Mouse (Mus musculus) myocyte (in vitro differentiated cells): ENCODE results near the gene Hs6st3.

Source experiments
- CEBPB ChIP-seq: IDR thresholded peaks from 2 replicates; pipeline ENCODE4 v1.6.1; 2011; ENCODE audit warnings: mild to moderate bottlenecking, moderate library complexity; ENCODE audit not compliant: poor library complexity, insufficient read depth, severe bottlenecking
- E2F4 ChIP-seq: IDR thresholded peaks from one replicate; pipeline ENCODE4 v1.6.1; 2011; ENCODE audit warnings: mild to moderate bottlenecking, control low read depth, moderate library complexity; ENCODE audit not compliant: insufficient read depth
- MAX ChIP-seq: IDR thresholded peaks from one replicate; pipeline ENCODE4 v1.6.1; 2011; ENCODE audit warnings: low read depth, mild to moderate bottlenecking, control low read depth
- MYOD1 ChIP-seq, 3 experiments: IDR thresholded peaks; one replicate each; pipeline ENCODE4 v1.6.1; 2011; ENCODE audit warnings: control low read depth in 2 of 3, low read depth in 2 of 3, mild to moderate bottlenecking in 2 of 3, moderate library complexity in 1 of 3; ENCODE audit not compliant: insufficient read length in 2 of 3, control insufficient read depth in 1 of 3
- MYOG ChIP-seq, 3 experiments: IDR thresholded peaks; one replicate each; pipeline ENCODE4 v1.6.1; 2011; ENCODE audit warnings: control low read depth in 2 of 3, low read depth in 2 of 3, mild to moderate bottlenecking in 2 of 3; ENCODE audit not compliant: insufficient read length in 2 of 3, control insufficient read depth in 1 of 3, insufficient read depth in 1 of 3
- POLR2A ChIP-seq: IDR thresholded peaks from one replicate; pipeline ENCODE4 v1.6.1; 2011; ENCODE audit warnings: low read depth, mild to moderate bottlenecking, control low read depth, moderate library complexity; ENCODE audit not compliant: insufficient read length
- POLR2AphosphoS2 ChIP-seq: IDR thresholded peaks from one replicate; pipeline ENCODE4 v1.6.1; 2011; ENCODE audit warnings: low read depth, control low read depth; ENCODE audit not compliant: insufficient read length
- REST ChIP-seq: IDR thresholded peaks from one replicate; pipeline ENCODE4 v1.6.1; 2011; ENCODE audit warnings: mild to moderate bottlenecking, control low read depth, moderate library complexity; ENCODE audit not compliant: insufficient read depth, insufficient read length
- SRF ChIP-seq: IDR thresholded peaks from one replicate; pipeline ENCODE4 v1.6.1; 2011; ENCODE audit warnings: low read depth; ENCODE audit not compliant: control insufficient read depth, insufficient read length
- TCF12 ChIP-seq: IDR thresholded peaks from one replicate; pipeline ENCODE4 v1.6.1; 2011; ENCODE audit warnings: mild to moderate bottlenecking, control low read depth; ENCODE audit not compliant: poor library complexity, insufficient read depth, severe bottlenecking
- USF1 ChIP-seq: IDR thresholded peaks from one replicate; pipeline ENCODE4 v1.6.1; 2011; ENCODE audit warnings: low read depth, mild to moderate bottlenecking, control low read depth, moderate library complexity

DNA sequence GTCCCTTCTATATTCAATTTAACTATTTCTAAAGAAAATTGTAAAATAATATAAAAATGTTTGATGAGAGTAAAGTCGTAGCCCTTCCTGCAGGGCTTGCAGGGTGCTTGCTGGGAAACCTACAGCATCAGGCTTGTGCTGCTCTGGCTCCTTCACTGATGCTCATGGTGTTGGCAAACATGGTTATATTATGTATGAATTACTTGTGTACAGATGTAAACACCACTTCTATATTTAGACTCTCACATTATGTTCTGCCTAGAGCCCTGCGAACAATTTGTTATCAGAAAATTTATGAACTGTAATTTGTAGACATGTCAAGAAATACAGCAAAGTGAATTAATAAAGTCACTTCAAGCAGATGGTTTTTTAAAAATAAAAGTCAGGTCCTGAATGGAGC, 474.7 kb downstream of the Hs6st3 start:
- TF ChIP-seq POLR2A (no peak), TCF12 (no peak), CEBPB (no peak), E2F4 (no peak), MYOG (IDR thresholded peaks at IDR 0.05; ENCODE audit: control insufficient read depth in 1 of 3, insufficient read depth in 1 of 3, insufficient read length in 2 of 3, low read depth in 2 of 3) (no peak), POLR2AphosphoS2 (no peak), MYOD1 (IDR thresholded peaks at IDR 0.05; ENCODE audit: control insufficient read depth in 1 of 3, insufficient read length in 2 of 3, low read depth in 2 of 3) (no peak), MAX (no peak), REST (no peak), USF1 (no peak), SRF (no peak)
